Mouse (Mus musculus) neutrophil, adult 59 days (primary cell): ENCODE data around the gene Kcne2. TPM values are rescaled to one million over a fixed set of nuclear protein-coding genes. Genes with fewer than 3 reads are reported as not detected.

Experiments
- total RNA-seq, 2 experiments: library from RNA; stranded (reverse); gene quantifications; 1 replicate in 1 of 2; 2 replicates in 1 of 2; pipeline ENCODE4 v1.2.4; 2023

Kcne2 gene
- total RNA-seq, result not detected

GRCm38 (mm10) chr16:92292101-92292500, at the start of gene Kcne2:
Kcne2 (plus strand) TSS chr16:92292389.

GRCm38 (mm10) chr16:92300649-92301411, 8.6 kb downstream of the Kcne2 start, which contains the start of gene Smim11:
Smim11 (plus strand) TSS chr16:92301286.

GRCm38 (mm10) chr16:92321341-92321740, 29.2 kb downstream of the Kcne2 start, which contains the start of gene Fam243:
Fam243 (minus strand) TSS chr16:92321441.

Other genes with a start within 250 kb of the Kcne2 start
- 1 to 10 TPM; 2.7 to 4.4 TPM for gene Mrps6, start 234.1 kb upstream of the Kcne2 start, total RNA-seq
- not detected for gene Gm49711, start 234.1 kb upstream of the Kcne2 start, total RNA-seq
- gene Slc5a3, start 234.1 kb upstream of the Kcne2 start, total RNA-seq, result 1 to 10 TPM in 1 of 2 experiments, under 1 TPM in 1; 0.75 to 1.6 TPM
- 10 to 100 TPM; 18.8 to 23.4 TPM for gene Smim11, start 8.9 kb downstream of the Kcne2 start, total RNA-seq
- gene Fam243, start 29.1 kb downstream of the Kcne2 start, total RNA-seq, result not detected
- not detected for gene Kcne1, start 67.1 kb downstream of the Kcne2 start, total RNA-seq
- gene Rcan1, start 178.5 kb downstream of the Kcne2 start, total RNA-seq, result 1 to 10 TPM; 6.8 to 6.9 TPM
- not detected for gene Clic6, start 193.3 kb downstream of the Kcne2 start, total RNA-seq